Mouse (Mus musculus) heart, adult 2 months (tissue): Measurements from ENCODE around the gene Galnt6.

Experiments
- CTCF ChIP-seq: fragments of 200-600 bp; IDR thresholded peaks from 2 replicates; pipeline ENCODE4 v1.8.1; 2022; ENCODE audit warnings: antibody characterized with exemption, mild to moderate bottlenecking, moderate library complexity
- EP300 ChIP-seq: fragments of 200-500 bp; IDR thresholded peaks from 2 replicates; pipeline ENCODE4 v1.6.1; 2011; ENCODE audit warnings: low read depth, low read length, control low read depth; ENCODE audit not compliant: insufficient read depth
- POLR2A ChIP-seq: fragments of 200-500 bp; IDR thresholded peaks from 2 replicates; pipeline ENCODE4 v1.6.1; 2011; ENCODE audit warnings: mild to moderate bottlenecking, low read depth, low read length, control low read depth; ENCODE audit not compliant: insufficient read depth

GRCm38 (mm10) chr15:100694406-100694805 lies 34.8 kb downstream of the Galnt6 start:
- TF ChIP-seq CTCF (no peak), POLR2A (no peak), EP300 (no peak)
